Mouse (Mus musculus): ENCODE data around the gene Edc4. TPM values are rescaled to one million over a fixed set of nuclear protein-coding genes. Genes with fewer than 3 reads are reported as not detected.

The Edc4 gene
- total RNA-seq (2012; rRNA removed) (41.6 and 47.0 TPM in 2 replicates), total RNA-seq (2014; rRNA removed) (28.2 and 28.7 TPM in 2 replicates), polyA plus RNA-seq (2012; ENCODE audit: insufficient read length, low read depth) (37.5 and 46.4 TPM in 2 replicates)

DNA sequence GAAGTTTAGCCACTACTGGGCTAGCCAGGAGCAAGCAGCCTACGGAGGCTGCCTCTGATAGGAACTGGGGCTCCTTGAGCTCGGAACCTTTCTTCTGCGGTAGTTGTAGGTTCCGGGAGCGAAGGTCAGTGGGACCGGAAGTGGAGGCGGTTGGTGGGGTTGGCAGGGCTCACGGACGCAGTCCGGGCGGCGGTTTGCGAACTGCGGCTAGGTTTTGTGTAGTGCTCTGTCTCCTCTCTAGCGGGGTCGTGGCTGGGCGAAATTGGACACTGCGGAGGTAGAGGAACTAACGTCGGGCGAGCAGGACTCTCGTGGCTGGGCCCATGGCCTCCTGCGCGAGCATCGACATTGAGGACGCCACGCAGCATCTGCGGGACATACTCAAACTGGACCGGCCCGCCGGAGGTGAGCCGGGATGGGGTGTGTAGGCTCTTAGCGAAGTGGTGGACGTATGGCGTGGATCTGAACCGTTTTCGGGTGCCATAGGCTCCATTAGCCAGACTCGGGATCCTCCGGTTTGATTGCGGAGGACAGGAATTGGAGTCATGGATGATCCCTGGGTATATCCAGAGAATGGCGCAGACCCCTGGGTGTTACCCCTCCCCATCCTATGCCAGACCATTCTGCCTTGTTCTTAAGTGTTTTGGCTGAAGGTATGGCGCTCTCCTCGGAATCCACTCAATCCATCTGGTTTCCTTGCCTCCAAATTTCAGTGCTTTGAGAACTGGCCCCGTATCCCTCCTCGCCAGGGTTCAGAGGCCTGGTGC, at the start of gene Edc4:
Edc4 (plus strand) TSS at position 128 of the 767 bp plus-strand sequence.
- H3K4me2 ChIP-seq (ENCODE audit: insufficient read depth, low read depth, poor library complexity, severe bottlenecking): peak within 1 kb of the TSS; percentile 78
- no peak within 1 kb of the TSS for H3K27ac ChIP-seq (ENCODE audit: insufficient read depth, low read depth)
- in situ Hi-C loops (cut with MboI; ENCODE audit: low pct_ligation_motif_present, low pct_unique_long_range_greater_than_20kb, low sequenced_read_pairs) (no loop called here), dilution Hi-C loops (cut with MboI; ENCODE audit: extremely low pct_ligation_motif_present, extremely low pct_unique_long_range_greater_than_20kb, low sequenced_read_pairs) (no loop called here)
- no peaks in the 10 kb centered on the region for H3K9me3 ChIP-seq (replicated peaks; ENCODE audit: low read length)
- no peaks in the 10 kb centered on the region for H3K27me3 ChIP-seq (replicated peaks)
- H3K79me2 ChIP-seq (replicated peaks; ENCODE audit: control insufficient read depth, extremely low read depth, insufficient read depth, poor library complexity, severe bottlenecking): peaks cover 31% of the 10 kb centered on the region
- H3K4me3 ChIP-seq (replicated peaks in 1 of 3; ENCODE audit: low read depth in 2 of 3, low read length in 2 of 3, poor library complexity in 1 of 3): peak within 1 kb of the TSS; percentile 85 to 96 (median 93)
- peak; percentile 86 for DNase-seq (ENCODE audit: extremely low read depth)
- peaks cover 3 to 19% of the 10 kb centered on the region in 2 experiments for H3K4me1 ChIP-seq (ENCODE audit: control insufficient read depth in 1 of 2, insufficient read depth in 2 of 2)
- H3K9ac ChIP-seq (ENCODE audit: insufficient read depth, low read depth): peak within 1 kb of the TSS; percentile 88
- peak; percentile 77 for TF ChIP-seq MEF2A (IDR thresholded peaks at IDR 0.05; ENCODE audit: borderline replicate concordance, low read depth, low read length)
- TF ChIP-seq CHD1 (IDR thresholded peaks at IDR 0.05; ENCODE audit: low read depth, low read length): no peak
- peak; percentile 68; the same call in 1 of the 2 replicates for TF ChIP-seq TBP (conservative IDR thresholded peaks at IDR 0.05; ENCODE audit: low read depth, low read length)
- TF ChIP-seq USF2 (conservative IDR thresholded peaks at IDR 0.05; ENCODE audit: low read depth, low read length): no peak
- no peak for TF ChIP-seq USF1 (IDR thresholded peaks at IDR 0.05; ENCODE audit: low read depth, low read length)
- TF ChIP-seq MXI1 (IDR thresholded peaks at IDR 0.05; ENCODE audit: low read depth, low read length): peak; percentile 70
- TF ChIP-seq POLR2A (IDR thresholded peaks at IDR 0.05; ENCODE audit: low read depth, low read length): peak; percentile 88
- peak; percentile 71; the same call in 1 of the 2 replicates for TF ChIP-seq MAZ (IDR thresholded peaks at IDR 0.05; ENCODE audit: low read depth, low read length)
- peak; percentile 83 for TF ChIP-seq ELF1 (IDR thresholded peaks at IDR 0.05; ENCODE audit: low read depth, low read length)
- TF ChIP-seq E2F4 (IDR thresholded peaks at IDR 0.05; ENCODE audit: insufficient replicate concordance, low read depth, low read length): no peak
- TF ChIP-seq IRF4 (IDR thresholded peaks at IDR 0.05; ENCODE audit: low read depth, low read length): peak; percentile 67
- TF ChIP-seq SIN3A (IDR thresholded peaks at IDR 0.05; ENCODE audit: low read length): peak; percentile 92
- no peak for TF ChIP-seq RAD21 (IDR thresholded peaks at IDR 0.05; ENCODE audit: low read depth, low read length)
- no peak for TF ChIP-seq PAX5 (IDR thresholded peaks at IDR 0.05; ENCODE audit: low read length)
- no peak for TF ChIP-seq BHLHE40 (IDR thresholded peaks at IDR 0.05; ENCODE audit: low read depth, low read length)
- TF ChIP-seq RCOR1 (conservative IDR thresholded peaks at IDR 0.05; ENCODE audit: low read depth, low read length): no peak
- no peak for TF ChIP-seq ZNF384 (IDR thresholded peaks at IDR 0.05; ENCODE audit: low read depth, low read length)
- peak; percentile 89 for TF ChIP-seq NELFE (IDR thresholded peaks at IDR 0.05; ENCODE audit: low read depth, low read length)
- TF ChIP-seq ZKSCAN1 (IDR thresholded peaks at IDR 0.05; ENCODE audit: borderline replicate concordance, low read depth, low read length): no peak
- TF ChIP-seq CHD2 (IDR thresholded peaks at IDR 0.05; ENCODE audit: low read length): peak; percentile 46; the same call in 1 of the 2 replicates
- TF ChIP-seq MAFK (IDR thresholded peaks at IDR 0.05; ENCODE audit: insufficient replicate concordance, low read length): no peak
- no peak for TF ChIP-seq MYC (IDR thresholded peaks at IDR 0.05; ENCODE audit: low read depth, low read length)
- no peak for TF ChIP-seq UBTF (IDR thresholded peaks at IDR 0.05; ENCODE audit: low read depth, low read length)
- no peak for TF ChIP-seq CTCF (conservative IDR thresholded peaks at IDR 0.05 in 1 of 2, IDR thresholded peaks at IDR 0.05 in 1 of 2; ENCODE audit: low read depth in 2 of 2, low read length in 2 of 2)
- peak; percentile 94 for TF ChIP-seq ZMIZ1 (IDR thresholded peaks at IDR 0.05; ENCODE audit: low read depth, low read length)
- TF ChIP-seq SMC3 (IDR thresholded peaks at IDR 0.05; ENCODE audit: low read depth, low read length): peak; percentile 7
- TF ChIP-seq HCFC1 (IDR thresholded peaks at IDR 0.05; ENCODE audit: low read depth, low read length): peak; percentile 95
- peak; percentile 86 for TF ChIP-seq TCF12 (IDR thresholded peaks at IDR 0.05; ENCODE audit: low read depth, low read length)
- no peak; the same call in 1 of the 2 replicates for TF ChIP-seq GABPA (IDR thresholded peaks at IDR 0.05; ENCODE audit: insufficient replicate concordance, low read depth, low read length)
- TF ChIP-seq POLR2AphosphoS2 (IDR thresholded peaks at IDR 0.05; ENCODE audit: low read depth, low read length): peak; percentile 98
- TF ChIP-seq MAX (IDR thresholded peaks at IDR 0.05; ENCODE audit: low read length): peak; percentile 64; the same call in 1 of the 2 replicates
- TF ChIP-seq EP300 (IDR thresholded peaks at IDR 0.05; ENCODE audit: low read length): no peak
- no peak for TF ChIP-seq JUN (IDR thresholded peaks at IDR 0.05; ENCODE audit: insufficient read depth, low read depth, low read length)
- no peak for TF ChIP-seq ETS1 (conservative IDR thresholded peaks at IDR 0.05; ENCODE audit: low read depth, low read length)
- TF ChIP-seq ZC3H11A (IDR thresholded peaks at IDR 0.05; ENCODE audit: low read depth, low read length): no peak
- peak; percentile 81; the same call in 1 of the 2 replicates for TF ChIP-seq KAT2A (IDR thresholded peaks at IDR 0.05; ENCODE audit: insufficient replicate concordance, low read length)
- no peak for TF ChIP-seq JUND (conservative IDR thresholded peaks at IDR 0.05; ENCODE audit: low read depth, low read length)
- 0 out of 2 replicates have a peak, but pooled peaks have one; percentile 29 for TF ChIP-seq NRF1 (IDR thresholded peaks at IDR 0.05; ENCODE audit: low read depth, low read length)
- peaks cover 41 to 71% of the 10 kb centered on the region in 2 experiments for H3K36me3 ChIP-seq (replicated peaks in 1 of 2; ENCODE audit: control insufficient read depth in 1 of 2, insufficient read depth in 1 of 2, low read length in 1 of 2)

Data from CH12.LX (cell line).